Mouse (Mus musculus): ENCODE data around the gene Adm2.

Adm2 gene

GRCm38 (mm10) chr15:89355241-89356187 is 33.0 kb downstream of the Adm2 start, which contains the start of the genes Lmf2 and Ncaph2:
Lmf2 (minus strand) TSS chr15:89355659.
Ncaph2 (plus strand) TSS chr15:89355719.
- peak; percentile 87 to 95 for DNase-seq (ENCODE audit: low spot score in 2 of 2)

GRCm38 (mm10) chr15:89356372-89356771 is 33.9 kb downstream of the Adm2 start:
- DNase-seq (ENCODE audit: low spot score in 2 of 2): peak in 1 of 2 experiments; percentile 72

GRCm38 (mm10) chr15:89358784-89359183 is 36.3 kb downstream of the Adm2 start:
- DNase-seq (ENCODE audit: low spot score in 2 of 2): no peak

- no peak for DNase-seq (ENCODE audit: low spot score in 2 of 2)
These were observed 40.5 kb downstream of the Adm2 start for GRCm38 (mm10) chr15:89363051-89363450.

- no peak for DNase-seq (ENCODE audit: low spot score in 2 of 2)
These were observed 42.6 kb downstream of the Adm2 start for GRCm38 (mm10) chr15:89365141-89365551.

GRCm38 (mm10) chr15:89372068-89372467 is 49.5 kb downstream of the Adm2 start:
- no peak for DNase-seq (ENCODE audit: low spot score in 2 of 2)

- DNase-seq (ENCODE audit: low spot score in 2 of 2): no peak
These were observed 50.0 kb downstream of the Adm2 start for GRCm38 (mm10) chr15:89372536-89372935.

GRCm38 (mm10) chr15:89373027-89373761 is 50.7 kb downstream of the Adm2 start:
- DNase-seq (ENCODE audit: low spot score in 2 of 2): peak in 1 of 2 experiments; percentile 81

GRCm38 (mm10) chr15:89373762-89374248 is 51.3 kb downstream of the Adm2 start, which contains the start of gene Sco2:
Sco2 (minus strand) TSS chr15:89373846.
- peak; percentile 96 to 98 for DNase-seq (ENCODE audit: low spot score in 2 of 2)

Data from cerebellum, postnatal 4 days (tissue).